Mouse (Mus musculus): Measurements from ENCODE around the gene Sgk1. TPM values are rescaled to one million over a fixed set of nuclear protein-coding genes. Genes with fewer than 3 reads are reported as not detected.

Sgk1 gene
- polyA plus RNA-seq, 1 experiment, result 40.4 TPM

GRCm38 (mm10) chr10:21911303-21911947, 29.4 kb downstream of the Sgk1 start:
- Histone ChIP-seq H3K27me3 (ENCODE audit: control insufficient read depth, insufficient read depth, low read length) (no peaks in the 10 kb centered on the region), H3K27ac (ENCODE audit: insufficient read depth, low read length) (no peak overlapping the region), H3K4me3 (replicated peaks; ENCODE audit: insufficient read depth, low read depth, low read length) (no peak overlapping the region), H3K4me1 (ENCODE audit: control insufficient read depth, insufficient read depth, low read length) (peaks cover 27% of the 10 kb centered on the region)
- WGBS, result 87% methylated on average over 10 of the region's 10 CpGs
- TF ChIP-seq POLR2A (IDR thresholded peaks at IDR 0.05; ENCODE audit: borderline replicate concordance, insufficient read depth, low read length), result no peak
- no peak for TF ChIP-seq CTCF (IDR thresholded peaks at IDR 0.05; ENCODE audit: borderline replicate concordance, insufficient read depth, low read depth, low read length)
- no peak for DNase-seq

DNA sequence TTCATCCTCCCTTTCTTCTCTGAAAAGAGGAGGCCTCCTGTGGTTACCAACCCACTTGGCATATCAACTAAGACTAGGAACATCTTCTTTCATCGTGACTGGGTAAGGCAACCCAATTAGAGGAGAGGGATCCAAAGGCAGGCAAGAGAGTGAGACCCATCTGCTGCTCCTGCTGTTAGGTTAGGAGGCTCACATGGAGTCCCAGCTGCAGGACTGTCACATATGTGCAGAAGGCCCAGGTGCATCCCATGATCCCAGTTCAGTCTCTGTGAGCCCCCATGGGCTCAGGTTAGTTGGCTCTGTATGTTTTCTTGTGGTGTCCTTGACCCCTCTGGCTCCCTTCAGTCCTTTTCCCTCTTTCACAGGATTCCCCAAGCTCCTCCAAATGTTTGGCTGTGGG, 32.8 kb downstream of the Sgk1 start:
- no peak for DNase-seq
- TF ChIP-seq POLR2A (IDR thresholded peaks at IDR 0.05; ENCODE audit: borderline replicate concordance, insufficient read depth, low read length), result no peak
- no peak for TF ChIP-seq CTCF (IDR thresholded peaks at IDR 0.05; ENCODE audit: borderline replicate concordance, insufficient read depth, low read depth, low read length)
- no peak overlapping the region for H3K27ac ChIP-seq (ENCODE audit: insufficient read depth, low read length)
- no peaks in the 10 kb centered on the region for H3K27me3 ChIP-seq (ENCODE audit: control insufficient read depth, insufficient read depth, low read length)
- peaks cover 25% of the 10 kb centered on the region for H3K4me1 ChIP-seq (ENCODE audit: control insufficient read depth, insufficient read depth, low read length)
- H3K4me3 ChIP-seq (replicated peaks; ENCODE audit: insufficient read depth, low read depth, low read length), result no peak overlapping the region
- 5% methylated on average over 1 of the region's 1 CpGs for WGBS

- no peaks in the 10 kb centered on the region for H3K27me3 ChIP-seq (ENCODE audit: control insufficient read depth, insufficient read depth, low read length)
- no peak overlapping the region for H3K27ac ChIP-seq (ENCODE audit: insufficient read depth, low read length)
- no peak for TF ChIP-seq POLR2A (IDR thresholded peaks at IDR 0.05; ENCODE audit: borderline replicate concordance, insufficient read depth, low read length)
- TF ChIP-seq CTCF (IDR thresholded peaks at IDR 0.05; ENCODE audit: borderline replicate concordance, insufficient read depth, low read depth, low read length), result no peak
- whole genome bisulfite sequencing, result 93% methylated on average over 11 of the region's 11 CpGs
- H3K4me1 ChIP-seq (ENCODE audit: control insufficient read depth, insufficient read depth, low read length), result peaks cover 25% of the 10 kb centered on the region
- no peak for DNase-seq
- no peak overlapping the region for H3K4me3 ChIP-seq (replicated peaks; ENCODE audit: insufficient read depth, low read depth, low read length)
These were observed 34.5 kb downstream of the Sgk1 start for GRCm38 (mm10) chr10:21916301-21917071.

DNA sequence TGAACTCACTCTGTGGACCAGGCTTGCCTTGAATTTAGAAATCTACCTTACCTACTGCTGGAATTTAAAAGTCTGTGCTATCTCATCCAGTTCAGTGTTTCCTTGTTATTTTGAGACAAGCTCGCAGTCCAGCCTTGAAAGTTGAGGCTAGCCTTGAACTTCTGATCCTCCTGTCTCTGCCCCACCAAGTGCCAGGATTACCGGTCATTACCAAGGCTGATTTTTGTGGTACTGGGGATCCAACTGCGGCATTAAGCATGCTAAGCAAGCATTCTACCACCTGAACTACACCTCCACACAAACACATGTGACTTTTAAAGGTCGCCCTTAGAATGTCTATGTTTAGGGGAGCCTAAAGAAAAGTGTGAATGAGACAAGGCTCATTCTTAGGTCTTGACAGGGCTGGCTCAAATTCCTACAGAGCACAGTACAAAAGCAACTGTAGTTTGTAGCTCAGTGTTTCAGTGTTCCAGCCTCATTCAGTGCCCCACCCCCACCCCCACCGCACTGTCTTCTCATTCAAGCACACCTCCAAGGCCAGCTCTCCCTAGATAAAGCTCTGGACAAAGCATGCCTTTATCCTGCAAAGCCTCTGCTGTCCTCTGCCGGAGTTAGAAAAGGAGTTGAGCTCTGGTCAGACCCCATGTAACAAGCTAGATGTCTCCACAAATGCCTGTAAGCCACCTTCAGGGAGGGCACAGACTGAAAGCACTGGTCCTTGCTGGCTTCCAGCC, 36.2 kb downstream of the Sgk1 start:
- no peak for TF ChIP-seq CTCF (IDR thresholded peaks at IDR 0.05; ENCODE audit: borderline replicate concordance, insufficient read depth, low read depth, low read length)
- no peak for TF ChIP-seq POLR2A (IDR thresholded peaks at IDR 0.05; ENCODE audit: borderline replicate concordance, insufficient read depth, low read length)
- H3K4me1 ChIP-seq (ENCODE audit: control insufficient read depth, insufficient read depth, low read length), result peaks cover 26% of the 10 kb centered on the region
- WGBS, result 87% methylated on average over 6 of the region's 6 CpGs
- no peaks in the 10 kb centered on the region for H3K27me3 ChIP-seq (ENCODE audit: control insufficient read depth, insufficient read depth, low read length)
- H3K27ac ChIP-seq (ENCODE audit: insufficient read depth, low read length), result no peak overlapping the region
- no peak for DNase-seq
- no peak overlapping the region for H3K4me3 ChIP-seq (replicated peaks; ENCODE audit: insufficient read depth, low read depth, low read length)

- Histone ChIP-seq H3K27ac (ENCODE audit: insufficient read depth, low read length) (no peak overlapping the region), H3K4me1 (ENCODE audit: control insufficient read depth, insufficient read depth, low read length) (peaks cover 27% of the 10 kb centered on the region), H3K4me3 (replicated peaks; ENCODE audit: insufficient read depth, low read depth, low read length) (no peak overlapping the region), H3K27me3 (ENCODE audit: control insufficient read depth, insufficient read depth, low read length) (no peaks in the 10 kb centered on the region)
- DNase-seq, result no peak
- 87% methylated on average over 7 of the region's 7 CpGs for WGBS
- TF ChIP-seq CTCF (IDR thresholded peaks at IDR 0.05; ENCODE audit: borderline replicate concordance, insufficient read depth, low read depth, low read length), result no peak
These were observed 36.8 kb downstream of the Sgk1 start for GRCm38 (mm10) chr10:21918750-21919145.

- WGBS, result 41% methylated on average over 2 of the region's 2 CpGs
- Histone ChIP-seq H3K4me1 (ENCODE audit: control insufficient read depth, insufficient read depth, low read length) (peaks cover 24% of the 10 kb centered on the region), H3K27ac (ENCODE audit: insufficient read depth, low read length) (no peak overlapping the region), H3K4me3 (replicated peaks; ENCODE audit: insufficient read depth, low read depth, low read length) (no peak overlapping the region), H3K27me3 (ENCODE audit: control insufficient read depth, insufficient read depth, low read length) (no peaks in the 10 kb centered on the region)
- TF ChIP-seq POLR2A (IDR thresholded peaks at IDR 0.05; ENCODE audit: borderline replicate concordance, insufficient read depth, low read length) (no peak), CTCF (IDR thresholded peaks at IDR 0.05; ENCODE audit: borderline replicate concordance, insufficient read depth, low read depth, low read length) (no peak)
- DNase-seq, result no peak
These were observed 38.6 kb downstream of the Sgk1 start for GRCm38 (mm10) chr10:21920611-21921010.

DNA sequence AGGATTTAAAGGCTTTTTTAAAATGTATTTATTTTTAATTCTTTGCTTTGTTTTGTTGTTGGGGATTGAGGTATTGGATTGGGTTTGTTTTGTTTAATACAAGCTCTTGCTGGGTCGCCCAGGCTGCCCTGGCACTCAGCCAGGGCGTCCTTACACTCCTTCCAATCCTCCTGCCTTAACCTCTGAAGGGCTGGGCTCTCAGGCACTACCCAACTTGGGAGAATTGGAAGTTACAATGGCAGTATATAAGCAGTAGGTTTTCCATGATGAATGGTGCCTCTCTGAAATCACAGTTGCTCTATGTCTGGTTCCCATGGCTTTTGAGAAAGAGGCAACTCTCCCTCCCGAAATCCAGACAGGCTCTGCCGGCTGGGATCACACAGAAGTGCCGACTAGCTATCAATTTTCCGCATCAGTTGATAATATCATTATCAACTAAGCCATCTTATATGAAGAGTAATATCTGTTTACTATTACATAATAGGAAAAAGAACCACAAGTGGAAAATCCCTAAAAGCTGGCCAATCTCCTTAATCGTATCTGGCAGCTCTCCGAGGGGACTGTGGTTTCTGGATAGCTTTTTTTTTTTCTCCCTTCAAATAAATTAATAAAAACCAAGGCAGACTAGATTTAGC, 40.8 kb downstream of the Sgk1 start:
- no peak overlapping the region for H3K4me3 ChIP-seq (replicated peaks; ENCODE audit: insufficient read depth, low read depth, low read length)
- 26% methylated on average over 8 of the region's 8 CpGs for WGBS
- no peaks in the 10 kb centered on the region for H3K27me3 ChIP-seq (ENCODE audit: control insufficient read depth, insufficient read depth, low read length)

More for the DNA sequence above, 40.8 kb downstream of the Sgk1 start:
- Histone ChIP-seq H3K27ac (ENCODE audit: insufficient read depth, low read length) (no peak overlapping the region), H3K4me1 (ENCODE audit: control insufficient read depth, insufficient read depth, low read length) (peaks cover 22% of the 10 kb centered on the region)
- TF ChIP-seq POLR2A (IDR thresholded peaks at IDR 0.05; ENCODE audit: borderline replicate concordance, insufficient read depth, low read length), result no peak
- no peak for TF ChIP-seq CTCF (IDR thresholded peaks at IDR 0.05; ENCODE audit: borderline replicate concordance, insufficient read depth, low read depth, low read length)
- peak; percentile 37 to 41 for DNase-seq
